Mouse (Mus musculus) embryonic stem cell, embryonic (primary cell): Measurements from ENCODE around the gene Nfia.

Source experiments
- CTCF ChIA-PET, 4 experiments: fragments of 300-600 bp in 2 of 4; fragments of 350-600 bp in 2 of 4; sonication (Branson Sonifier 250); formaldehyde crosslinking; loops; one replicate each; lab custom pipeline; 2022; ENCODE audit warnings: inconsistent platforms in 2 of 4; lab: Charles Lee
- POLR2A ChIA-PET, 4 experiments: fragments of 300-600 bp in 2 of 4; fragments of 350-600 bp in 2 of 4; sonication (Branson Sonifier 250); formaldehyde crosslinking; loops; one replicate each; lab custom pipeline; 2022; ENCODE audit warnings: antibody characterized with exemption in 4 of 4, inconsistent platforms in 1 of 4; lab: Charles Lee

Nfia gene

GRCm38 (mm10) chr4:97926607-97927308 is 154.2 kb downstream of the Nfia start:
- ChIA-PET POLR2A (interaction anchor here in 1 of 4 experiments (0.6 kb wide), 1 partner anchor 13 kb away, joined by 3 read pairs; no protein-coding TSS in a partner anchor), CTCF (no interaction called here)

DNA sequence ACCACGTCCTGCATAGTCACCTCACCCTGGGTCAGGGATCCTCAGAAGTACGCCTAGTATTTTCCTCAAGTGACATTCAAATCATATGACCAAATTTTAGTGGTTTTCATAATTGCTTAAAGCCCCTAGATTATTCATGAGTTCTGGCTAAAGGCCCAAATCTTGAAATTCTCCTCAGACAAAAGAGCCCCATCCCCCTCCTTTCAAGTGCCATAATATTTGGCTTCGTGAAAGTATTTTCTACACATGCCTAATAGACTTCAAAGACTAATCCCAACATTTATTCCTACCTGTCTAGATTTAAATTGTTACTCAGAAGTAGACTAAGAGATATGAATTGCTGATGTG is 154.7 kb downstream of the Nfia start:
- POLR2A ChIA-PET, result interaction anchor here in 1 of 4 experiments (0.6 kb wide), 1 partner anchor 12 kb away, joined by 3 read pairs; no protein-coding TSS in a partner anchor
- CTCF ChIA-PET, result no interaction called here

DNA sequence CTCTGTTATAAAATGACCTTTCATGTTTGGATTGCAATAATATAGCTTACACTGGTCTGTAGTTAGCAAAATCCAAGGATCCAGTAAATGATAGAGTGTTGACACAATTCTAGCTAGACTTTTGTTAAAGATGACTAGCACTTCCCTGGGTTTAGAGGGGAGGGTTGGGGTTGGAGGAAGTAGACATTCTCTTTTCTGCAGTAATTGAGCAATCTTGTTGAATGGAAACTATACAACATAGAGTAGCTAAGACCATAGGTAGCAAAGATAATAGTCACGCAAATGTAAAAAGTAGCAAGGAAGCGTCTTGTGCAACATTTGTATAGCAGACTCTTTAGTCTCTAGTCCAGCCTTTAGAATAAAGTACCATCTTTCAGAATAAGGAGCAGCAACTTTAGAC is 163.8 kb downstream of the Nfia start:
- POLR2A ChIA-PET, result no interaction called here

DNA sequence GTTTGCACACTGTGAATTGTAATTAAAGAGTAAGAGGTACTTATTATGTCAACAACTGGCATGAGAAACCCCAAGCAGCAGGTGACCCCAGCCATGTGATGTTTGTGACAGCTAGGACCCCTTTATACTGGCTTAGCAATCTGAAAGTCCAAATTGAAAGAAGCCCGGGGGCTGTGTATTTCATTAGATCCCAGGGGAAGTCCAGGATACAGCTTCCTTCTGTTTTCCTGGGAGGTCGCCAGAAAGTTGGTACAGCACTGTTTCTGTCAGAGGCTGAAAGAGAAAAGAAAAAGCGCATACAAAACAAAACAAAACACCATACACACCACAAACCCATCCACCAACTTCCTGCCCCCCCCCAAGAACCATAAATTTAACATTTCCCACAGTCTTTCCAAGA is 164.4 kb downstream of the Nfia start:
- ChIA-PET POLR2A (no interaction called here), CTCF (no interaction called here)

More for the DNA sequence above, 163.8 kb downstream of the Nfia start:
- CTCF ChIA-PET, result no interaction called here

DNA sequence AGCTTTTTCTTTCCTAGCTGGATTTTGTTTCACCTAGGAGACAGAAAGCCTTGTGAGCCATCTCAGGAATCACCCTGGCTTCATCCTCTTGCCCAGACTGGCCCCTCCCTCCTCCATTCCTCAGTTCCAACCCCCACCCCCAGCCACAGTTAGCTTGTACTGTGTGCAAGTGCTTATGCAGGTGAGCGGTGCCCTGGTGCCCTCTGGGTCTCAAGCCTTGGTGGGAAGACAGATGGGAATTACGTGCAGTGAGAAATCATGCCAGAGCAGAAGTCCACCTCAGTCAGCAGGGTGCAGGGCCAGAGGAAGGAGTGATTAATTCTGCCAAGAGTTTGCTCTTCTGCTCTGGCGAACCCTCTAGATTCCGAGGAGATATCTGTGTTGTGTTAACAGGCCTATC is 167.0 kb downstream of the Nfia start:
- ChIA-PET POLR2A (interaction anchor here in 1 of 4 experiments (0.6 kb wide), 1 partner anchor 13 kb away, joined by 3 read pairs; no protein-coding TSS in a partner anchor), CTCF (no interaction called here)

GRCm38 (mm10) chr4:97939920-97940520 is 167.5 kb downstream of the Nfia start:
- ChIA-PET CTCF (no interaction called here), POLR2A (interaction anchor here in 1 of 4 experiments (0.6 kb wide), 1 partner anchor 13 kb away, joined by 3 read pairs; no protein-coding TSS in a partner anchor)

- ChIA-PET CTCF (no interaction called here), POLR2A (no interaction called here)
These were observed 169.1 kb downstream of the Nfia start for GRCm38 (mm10) chr4:97941616-97942015.

GRCm38 (mm10) chr4:97944309-97944708 is 171.8 kb downstream of the Nfia start:
- ChIA-PET CTCF (no interaction called here), POLR2A (no interaction called here)

GRCm38 (mm10) chr4:97947484-97947883 is 174.9 kb downstream of the Nfia start:
- ChIA-PET POLR2A (no interaction called here), CTCF (interaction anchor here in 1 of 4 experiments (0.6 kb wide), 1 partner anchor 295 kb away, joined by 4 read pairs; no protein-coding TSS in a partner anchor)

DNA sequence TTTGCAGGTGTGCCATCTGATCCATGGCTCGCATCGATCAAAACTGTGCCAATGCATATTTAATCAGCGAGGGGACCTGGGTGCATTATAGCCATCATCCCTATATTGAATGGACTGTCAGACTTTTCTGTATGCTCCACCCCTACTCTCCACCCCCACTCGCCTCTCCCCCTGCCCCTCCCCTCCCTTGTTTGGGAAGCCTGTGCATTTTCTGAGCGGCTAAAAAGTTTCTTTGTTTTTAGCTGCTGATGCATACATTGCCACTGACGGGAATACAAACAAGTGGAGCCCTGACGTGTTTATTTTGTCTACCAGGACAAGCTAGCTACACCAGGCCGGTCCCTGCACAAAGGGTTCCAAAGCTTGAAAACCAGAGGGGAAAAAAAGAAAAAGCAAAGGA is 175.7 kb downstream of the Nfia start:
- CTCF ChIA-PET, result interaction anchor here in 1 of 4 experiments (0.6 kb wide), 1 partner anchor 294 kb away, joined by 4 read pairs; no protein-coding TSS in a partner anchor
- POLR2A ChIA-PET, result no interaction called here

DNA sequence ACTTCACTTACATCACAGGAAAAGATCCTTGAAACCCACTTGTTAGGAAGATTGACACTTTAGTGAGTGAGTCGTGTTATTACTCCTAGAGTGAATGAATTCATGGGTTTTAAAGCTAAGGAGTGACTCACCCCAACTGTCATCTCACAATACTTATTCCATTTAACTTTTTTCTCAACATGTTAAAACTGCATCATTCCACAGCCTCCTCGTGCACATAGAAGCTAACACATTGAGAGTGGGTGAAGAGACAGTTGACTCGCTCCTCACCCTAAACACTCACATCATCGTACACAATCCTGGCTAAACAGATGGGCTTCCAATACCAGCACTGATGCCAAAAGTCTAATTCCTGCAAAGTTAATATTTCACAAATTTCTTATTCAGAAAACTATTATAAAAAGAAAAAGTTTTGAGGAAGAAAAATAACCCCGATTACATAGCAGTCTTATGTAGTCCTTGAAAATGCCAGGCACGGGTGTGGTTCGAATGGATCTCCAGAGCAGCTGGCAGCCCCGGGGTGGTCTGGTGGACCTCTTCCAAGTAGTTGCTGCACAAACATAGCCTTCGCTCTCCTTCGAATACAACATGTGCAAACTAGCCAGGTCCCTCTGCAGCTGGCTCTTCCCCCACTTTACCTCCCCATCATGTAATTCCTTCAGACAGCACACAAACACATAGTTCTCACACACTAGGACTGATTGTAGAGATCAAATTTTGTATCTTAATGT is 178.0 kb downstream of the Nfia start:
- ChIA-PET POLR2A (no interaction called here), CTCF (no interaction called here)

DNA sequence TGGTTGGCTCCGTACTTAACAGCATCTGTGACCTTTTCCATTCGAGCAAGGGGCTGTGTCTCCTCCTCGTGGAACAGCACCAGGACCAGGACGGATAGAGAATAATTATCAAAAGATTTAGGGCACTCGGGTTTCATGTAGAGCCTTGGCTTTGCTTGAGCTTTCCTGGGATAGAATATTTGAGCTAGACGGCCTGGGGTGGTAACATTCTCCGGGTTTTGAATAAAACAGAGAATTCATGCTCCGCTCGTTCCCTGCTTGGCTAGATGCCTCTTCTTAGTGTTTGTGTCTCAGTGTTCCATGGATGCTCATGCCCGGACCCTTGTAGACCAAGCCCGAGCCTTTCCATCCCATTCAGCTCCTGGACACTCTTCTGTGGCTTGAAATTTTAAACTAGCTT is 181.4 kb downstream of the Nfia start:
- POLR2A ChIA-PET, result no interaction called here
- CTCF ChIA-PET, result no interaction called here

GRCm38 (mm10) chr4:97958121-97958520 is 185.6 kb downstream of the Nfia start:
- POLR2A ChIA-PET, result interaction anchor here in 1 of 4 experiments (0.7 kb wide), 1 partner anchor 1048 kb away, joined by 3 read pairs; no protein-coding TSS in a partner anchor
- CTCF ChIA-PET, result interaction anchor here in 1 of 4 experiments (1.0 kb wide), 1 partner anchor 403 kb away, joined by 3 read pairs; no protein-coding TSS in a partner anchor

DNA sequence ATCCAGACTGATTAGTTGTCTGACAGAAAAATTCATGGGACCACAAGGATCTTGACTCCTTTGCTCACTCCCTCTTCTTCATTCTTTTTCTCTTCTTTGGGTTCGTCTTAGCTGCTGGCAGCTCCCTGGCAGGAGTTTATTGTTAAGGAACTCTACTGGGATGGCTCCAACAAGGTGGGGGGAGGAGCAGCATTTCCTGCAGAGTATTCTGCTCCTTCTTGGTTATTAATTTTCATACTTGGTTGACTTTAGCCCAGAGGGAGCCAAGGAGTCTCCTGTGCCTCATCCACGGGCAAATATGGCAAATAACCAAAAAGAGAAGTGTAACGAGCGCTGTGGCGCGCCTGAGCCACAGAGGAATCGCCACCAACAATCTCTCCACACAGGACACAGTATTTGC is 190.3 kb downstream of the Nfia start:
- ChIA-PET POLR2A (interaction anchor here in 1 of 4 experiments (0.7 kb wide), 1 partner anchor 45 kb away, joined by 3 read pairs; no protein-coding TSS in a partner anchor), CTCF (no interaction called here)

DNA sequence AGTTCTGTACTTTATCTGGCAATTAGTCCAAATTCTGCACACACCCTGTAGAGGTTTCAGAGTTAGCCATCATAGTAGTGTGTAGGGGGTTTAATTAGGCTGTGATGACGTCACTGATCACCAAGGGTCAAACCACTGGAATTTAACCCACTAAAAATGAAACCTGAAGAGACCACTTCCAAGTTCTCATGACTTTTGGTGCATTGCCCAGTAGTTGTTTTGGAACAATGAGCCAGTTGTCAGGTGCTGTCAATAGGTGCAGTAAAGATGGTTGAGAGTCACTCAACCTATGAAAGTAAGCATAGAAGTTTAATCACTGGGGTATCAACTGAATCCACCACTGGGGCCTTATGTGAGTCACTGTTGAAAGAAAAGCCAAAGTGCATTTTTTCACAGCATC is 191.4 kb downstream of the Nfia start:
- ChIA-PET CTCF (no interaction called here), POLR2A (interaction anchor here in 1 of 4 experiments (0.6 kb wide), 1 partner anchor 963 kb away, joined by 3 read pairs; no protein-coding TSS in a partner anchor)

- POLR2A ChIA-PET, result no interaction called here
- CTCF ChIA-PET, result no interaction called here
These were observed 196.3 kb downstream of the Nfia start for GRCm38 (mm10) chr4:97968786-97969348.

GRCm38 (mm10) chr4:97973064-97973463 is 200.5 kb downstream of the Nfia start:
- ChIA-PET POLR2A (interaction anchor here in 1 of 4 experiments (0.5 to 1.2 kb wide), 2 partner anchors 56 to 226 kb away, joined by 3 read pairs; no protein-coding TSS in a partner anchor), CTCF (no interaction called here)

DNA sequence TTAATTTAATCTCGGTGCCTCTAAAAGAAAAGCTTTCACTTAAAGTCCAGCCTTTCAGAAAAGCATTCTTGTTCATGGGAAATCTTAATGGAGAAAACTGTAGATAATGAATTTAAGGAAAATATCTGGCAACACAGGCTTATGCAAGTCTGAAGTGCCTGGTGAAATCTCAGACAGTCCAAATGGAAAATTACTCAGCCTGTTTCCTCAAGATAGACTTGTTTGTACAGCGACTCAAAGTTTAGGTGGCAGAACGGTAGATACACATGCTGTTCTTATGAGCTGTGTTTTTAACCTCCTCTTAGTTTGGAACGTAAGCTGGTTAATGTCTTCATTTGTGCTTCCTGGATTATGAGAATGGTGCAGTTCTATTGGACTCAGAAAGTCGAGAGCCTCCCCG is 201.5 kb downstream of the Nfia start:
- CTCF ChIA-PET, result no interaction called here
- POLR2A ChIA-PET, result no interaction called here

DNA sequence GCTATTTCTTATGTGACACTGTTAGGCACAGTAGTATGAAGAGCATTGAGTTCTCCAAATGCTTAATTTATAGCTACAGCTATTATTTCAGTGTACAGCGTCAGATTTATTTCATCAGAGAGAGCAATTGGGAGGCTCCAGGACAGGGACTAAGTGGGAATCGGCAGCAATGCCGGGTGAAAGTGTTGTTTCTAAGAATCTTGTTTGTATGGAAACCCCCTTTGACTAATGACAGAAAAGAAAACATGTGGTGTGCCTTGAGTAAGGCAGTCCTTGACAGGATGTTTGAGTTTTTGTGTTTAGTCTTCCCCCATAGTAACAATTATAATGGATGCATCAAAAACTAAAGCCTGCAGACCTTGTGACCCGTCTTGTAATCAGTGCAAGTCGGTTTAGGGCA is 204.4 kb downstream of the Nfia start:
- ChIA-PET POLR2A (interaction anchor here in 1 of 4 experiments (1.0 kb wide), 1 partner anchor 10 kb away, joined by 3 read pairs; no protein-coding TSS in a partner anchor), CTCF (no interaction called here)
